Mouse (Mus musculus) embryonic facial prominence, embryonic 14.5 days (tissue): Measurements from ENCODE around the gene Cldnd2. TPM values are rescaled to one million over a fixed set of nuclear protein-coding genes. Genes with fewer than 3 reads are reported as not detected.

Experiments
- ATAC-seq: fragments of 200-750 bp; cut with Nextera tagmentation; 2 replicates; pipeline ENCODE4 v1.8.0; 2017; ENCODE audit warnings: low read depth, moderate number of reproducible peaks, moderate TSS enrichment
- DNase-seq: peaks from one replicate; pipeline ENCODE4 v3.0.0-alpha.2; 2015; ENCODE audit warnings: low spot score
- H3K27ac ChIP-seq: fragments of 300-500 bp; sonication (generic); replicated peaks from 2 replicates; pipeline ENCODE4 v1.5.1; 2014; ENCODE audit warnings: low read depth, mild to moderate bottlenecking, low read length, moderate library complexity
- H3K27me3 ChIP-seq: fragments of 300-500 bp; sonication (generic); replicated peaks from 2 replicates; pipeline ENCODE4 v1.6.1; 2014; ENCODE audit warnings: low read length; ENCODE audit not compliant: control insufficient read depth, insufficient read depth
- H3K36me3 ChIP-seq: fragments of 300-500 bp; sonication (generic); 2 replicates; pipeline ENCODE4 v1.6.1; 2014; ENCODE audit warnings: low read length, mixed read lengths; ENCODE audit not compliant: control insufficient read depth, insufficient read depth
- H3K4me1 ChIP-seq: fragments of 300-500 bp; sonication (generic); 2 replicates; pipeline ENCODE4 v1.6.1; 2014; ENCODE audit warnings: antibody characterized with exemption, low read length; ENCODE audit not compliant: control insufficient read depth, insufficient read depth
- H3K4me2 ChIP-seq: fragments of 300-500 bp; sonication (generic); 2 replicates; pipeline ENCODE4 v1.6.1; 2014; ENCODE audit warnings: low read depth, mild to moderate bottlenecking, low read length, moderate library complexity, mixed read lengths
- H3K4me3 ChIP-seq: fragments of 300-500 bp; sonication (generic); 2 replicates; pipeline ENCODE4 v1.5.1; 2014; ENCODE audit warnings: low read depth, mild to moderate bottlenecking, low read length
- H3K9ac ChIP-seq: fragments of 300-500 bp; sonication (generic); 2 replicates; pipeline ENCODE4 v1.6.1; 2014; ENCODE audit warnings: low read depth, mild to moderate bottlenecking, low read length, moderate library complexity, mixed read lengths
- H3K9me3 ChIP-seq: fragments of 300-500 bp; sonication (generic); 2 replicates; pipeline ENCODE4 v1.6.1; 2016; ENCODE audit warnings: low read length; ENCODE audit not compliant: control insufficient read depth
- WGBS: fragments of 180-500 bp; shearing (Covaris S2); extraction: QIAGEN DNeasy Blood & Tissue Kit; methylation state at CpG from one replicate; pipeline ENCODE4 v1.1.7; 2014; 5-methylcytosine and 5-hydroxymethylcytosine counted together
- polyA plus RNA-seq: library from polyadenylated mRNA; unstranded; fragments of >200 nt; fragmentation: Nextera tagmentation; extraction: Ambion mirVana; gene quantifications from 2 replicates; pipeline ENCODE4 v1.2.1, GENCODE M21; 2014

The Cldnd2 gene
- polyA plus RNA-seq, 1 experiment from 2014 or later: not detected

GRCm38 (mm10) chr7:43453599-43454355 is 13.2 kb downstream of the Cldnd2 start:
- DNase-seq (no peak), ATAC-seq (peak; percentile 38; the same call in 1 of the 2 replicates)
- 76% methylated on average over 14 of the region's 14 CpGs for WGBS
- Histone ChIP-seq H3K27ac (no peak overlapping the region), H3K9ac (no peak overlapping the region), H3K27me3 (no peaks in the 10 kb centered on the region), H3K4me2 (no peak overlapping the region), H3K4me3 (no peak overlapping the region), H3K9me3 (no peaks in the 10 kb centered on the region), H3K4me1 (no peaks in the 10 kb centered on the region), H3K36me3 (peaks cover 55% of the 10 kb centered on the region)

- H3K36me3 ChIP-seq: peaks cover 55% of the 10 kb centered on the region
These were observed 13.8 kb downstream of the Cldnd2 start for GRCm38 (mm10) chr7:43454371-43454770.

GRCm38 (mm10) chr7:43462851-43463250 is 22.3 kb downstream of the Cldnd2 start, which contains the start of gene Vsig10l:
TSS of gene Vsig10l (plus strand) at chr7:43463151.
- 64% methylated on average over 3 of the region's 4 CpGs for WGBS

More at GRCm38 (mm10) chr7:43454371-43454770, 13.8 kb downstream of the Cldnd2 start:
- DNase-seq (no peak), ATAC-seq (no peak)
- Histone ChIP-seq H3K4me1 (no peaks in the 10 kb centered on the region), H3K27me3 (no peaks in the 10 kb centered on the region), H3K27ac (no peak overlapping the region), H3K9ac (no peak overlapping the region), H3K4me3 (no peak overlapping the region), H3K9me3 (no peaks in the 10 kb centered on the region), H3K4me2 (no peak overlapping the region)
- WGBS: 76% methylated on average over 6 of the region's 6 CpGs

GRCm38 (mm10) chr7:43463976-43464375 is 23.4 kb downstream of the Cldnd2 start:
- no peaks in the 10 kb centered on the region for H3K36me3 ChIP-seq
- H3K4me1 ChIP-seq: no peaks in the 10 kb centered on the region
- H3K4me3 ChIP-seq: no peak overlapping the region
- WGBS: 84% methylated on average over 7 of the region's 7 CpGs
- no peak for ATAC-seq
- DNase-seq: no peak
- no peak overlapping the region for H3K4me2 ChIP-seq
- peaks cover 11% of the 10 kb centered on the region for H3K27me3 ChIP-seq
- no peak overlapping the region for H3K9ac ChIP-seq
- H3K9me3 ChIP-seq: no peaks in the 10 kb centered on the region
- H3K27ac ChIP-seq: no peak overlapping the region

More at GRCm38 (mm10) chr7:43462851-43463250, 22.3 kb downstream of the Cldnd2 start, which contains the start of gene Vsig10l:
- ATAC-seq: no peak
- Histone ChIP-seq H3K27me3 (peaks cover 11% of the 10 kb centered on the region), H3K36me3 (0 out of 2 replicates have a peak, but pooled peaks cover under 1% of the 10 kb centered on the region), H3K27ac (no peak within 1 kb of the TSS), H3K4me3 (no peak within 1 kb of the TSS), H3K4me1 (no peaks in the 10 kb centered on the region), H3K4me2 (no peak within 1 kb of the TSS), H3K9me3 (no peaks in the 10 kb centered on the region), H3K9ac (no peak within 1 kb of the TSS)
- DNase-seq: no peak

- H3K27me3 ChIP-seq: peaks cover 11% of the 10 kb centered on the region
- WGBS: 6% methylated on average over 28 of the region's 35 CpGs
- peak; percentile 34 for DNase-seq
- no peak for ATAC-seq
- peak overlapping the region; percentile 61 for H3K9ac ChIP-seq
- H3K27ac ChIP-seq: no peak overlapping the region
- no peaks in the 10 kb centered on the region for H3K4me1 ChIP-seq
- peak overlapping the region; percentile 50 for H3K4me3 ChIP-seq
- no peaks in the 10 kb centered on the region for H3K9me3 ChIP-seq
- no peaks in the 10 kb centered on the region for H3K36me3 ChIP-seq
- H3K4me2 ChIP-seq: peak overlapping the region; percentile 90
These were observed 24.3 kb downstream of the Cldnd2 start for GRCm38 (mm10) chr7:43464864-43465343.

GRCm38 (mm10) chr7:43465344-43466098 is 24.9 kb downstream of the Cldnd2 start:
- WGBS: under 1% methylated on average over 33 of the region's 33 CpGs
- H3K27ac ChIP-seq: no peak overlapping the region
- H3K4me3 ChIP-seq: peak overlapping the region; percentile 50

GRCm38 (mm10) chr7:43466099-43466694 is 25.6 kb downstream of the Cldnd2 start:
- Histone ChIP-seq H3K9ac (peak overlapping the region; percentile 55), H3K4me1 (no peaks in the 10 kb centered on the region), H3K36me3 (no peaks in the 10 kb centered on the region), H3K4me2 (peak overlapping the region; percentile 90), H3K4me3 (peak overlapping the region; percentile 50), H3K9me3 (no peaks in the 10 kb centered on the region), H3K27me3 (peaks cover 11% of the 10 kb centered on the region), H3K27ac (no peak overlapping the region)
- DNase-seq (peak; percentile 87), ATAC-seq (peak; percentile 74)
- WGBS: under 1% methylated on average over 27 of the region's 33 CpGs

More at GRCm38 (mm10) chr7:43465344-43466098, 24.9 kb downstream of the Cldnd2 start:
- no peaks in the 10 kb centered on the region for H3K9me3 ChIP-seq
- H3K36me3 ChIP-seq: no peaks in the 10 kb centered on the region
- DNase-seq (peak; percentile 95), ATAC-seq (peak; percentile 88)
- no peaks in the 10 kb centered on the region for H3K4me1 ChIP-seq
- peak overlapping the region; percentile 90 for H3K4me2 ChIP-seq
- H3K9ac ChIP-seq: peak overlapping the region; percentile 61
- peaks cover 11% of the 10 kb centered on the region for H3K27me3 ChIP-seq

- Histone ChIP-seq H3K27ac (no peak overlapping the region), H3K36me3 (no peaks in the 10 kb centered on the region), H3K9me3 (no peaks in the 10 kb centered on the region), H3K27me3 (peaks cover under 1% of the 10 kb centered on the region; the same call in 1 of the 2 replicates), H3K4me3 (no peak overlapping the region), H3K9ac (no peak overlapping the region), H3K4me2 (no peak overlapping the region), H3K4me1 (no peaks in the 10 kb centered on the region)
- DNase-seq (no peak), ATAC-seq (no peak)
- 38% methylated on average over 8 of the region's 8 CpGs for WGBS
These were observed 29.8 kb downstream of the Cldnd2 start for GRCm38 (mm10) chr7:43470373-43470772.
